Mouse (Mus musculus): Measurements from ENCODE around the gene Pygm.

The Pygm gene

GRCm38 (mm10) chr19:6384128-6384527 lies at the start of gene Pygm:
Gene Pygm, plus strand, starts transcription at chr19:6384399.
- DNase-seq (ENCODE audit: low read depth in 1 of 2, low spot score in 2 of 2): no peak

GRCm38 (mm10) chr19:6334673-6335457 lies 49.3 kb upstream of the Pygm start, which contains the start of gene Men1:
Gene Men1, plus strand, starts transcription at chr19:6334979.
- DNase-seq (ENCODE audit: low read depth in 1 of 2, low spot score in 2 of 2): peak; percentile 78 to 80

GRCm38 (mm10) chr19:6335458-6335827 lies 48.8 kb upstream of the Pygm start:
- DNase-seq (ENCODE audit: low read depth in 1 of 2, low spot score in 2 of 2): no peak

GRCm38 (mm10) chr19:6336920-6337319 lies 47.3 kb upstream of the Pygm start:
- DNase-seq (ENCODE audit: low read depth in 1 of 2, low spot score in 2 of 2): no peak

GRCm38 (mm10) chr19:6338171-6338570 lies 46.0 kb upstream of the Pygm start:
- no peak for DNase-seq (ENCODE audit: low read depth in 1 of 2, low spot score in 2 of 2)

- no peak for DNase-seq (ENCODE audit: low read depth in 1 of 2, low spot score in 2 of 2)
These were observed 45.5 kb upstream of the Pygm start for GRCm38 (mm10) chr19:6338716-6339115.

- no peak for DNase-seq (ENCODE audit: low read depth in 1 of 2, low spot score in 2 of 2)
These were observed 45.0 kb upstream of the Pygm start for GRCm38 (mm10) chr19:6339191-6339590.

GRCm38 (mm10) chr19:6339890-6340504 lies 44.2 kb upstream of the Pygm start:
- DNase-seq (ENCODE audit: low read depth in 1 of 2, low spot score in 2 of 2): peak; percentile 58 to 66

GRCm38 (mm10) chr19:6340524-6341452 lies 43.4 kb upstream of the Pygm start, which contains the start of gene Map4k2:
Gene Map4k2, plus strand, starts transcription at chr19:6341135.
- peak; percentile 52 to 72 for DNase-seq (ENCODE audit: low read depth in 1 of 2, low spot score in 2 of 2)

- DNase-seq (ENCODE audit: low read depth in 1 of 2, low spot score in 2 of 2): no peak
These were observed 42.6 kb upstream of the Pygm start for GRCm38 (mm10) chr19:6341453-6342077.

- DNase-seq (ENCODE audit: low read depth in 1 of 2, low spot score in 2 of 2): no peak
These were observed 41.8 kb upstream of the Pygm start for GRCm38 (mm10) chr19:6342276-6342933.

GRCm38 (mm10) chr19:6343066-6343925 lies 40.9 kb upstream of the Pygm start:
- no peak for DNase-seq (ENCODE audit: low read depth in 1 of 2, low spot score in 2 of 2)

GRCm38 (mm10) chr19:6343996-6344395 lies 40.2 kb upstream of the Pygm start:
- DNase-seq (ENCODE audit: low read depth in 1 of 2, low spot score in 2 of 2): no peak

- no peak for DNase-seq (ENCODE audit: low read depth in 1 of 2, low spot score in 2 of 2)
These were observed 38.2 kb upstream of the Pygm start for GRCm38 (mm10) chr19:6346023-6346422.

GRCm38 (mm10) chr19:6346661-6347060 lies 37.5 kb upstream of the Pygm start:
- no peak for DNase-seq (ENCODE audit: low read depth in 1 of 2, low spot score in 2 of 2)

GRCm38 (mm10) chr19:6347615-6348014 lies 36.6 kb upstream of the Pygm start:
- no peak for DNase-seq (ENCODE audit: low read depth in 1 of 2, low spot score in 2 of 2)

- no peak for DNase-seq (ENCODE audit: low read depth in 1 of 2, low spot score in 2 of 2)
These were observed 35.5 kb upstream of the Pygm start for GRCm38 (mm10) chr19:6348717-6349116.

- no peak for DNase-seq (ENCODE audit: low read depth in 1 of 2, low spot score in 2 of 2)
These were observed 34.8 kb upstream of the Pygm start for GRCm38 (mm10) chr19:6349215-6349983.
